Mouse (Mus musculus): Measurements from ENCODE around the gene Gm3676. TPM values are rescaled to one million over a fixed set of nuclear protein-coding genes. Genes with fewer than 3 reads are reported as not detected.
"Not testable (repeated sequence)": the region's sequence is repeated elsewhere in the genome, so short reads cannot be mapped to it uniquely, and the experiment has no call there.

Gene Gm3676
- total RNA-seq (2021) = not detected in 2 replicates
- long read RNA-seq, experiment 1 = 0 reads
- long read RNA-seq, experiment 2 = 0 reads

- not testable (repeated sequence) for DNase-seq
Measured at GRCm38 (mm10) chr14:41646387-41646786, at the start of gene Gm3676. TSS of gene Gm3676 (minus strand) at chr14:41646487.

- DNase-seq = not testable (repeated sequence)
Measured at GRCm38 (mm10) chr14:41648176-41648575, 1.9 kb upstream of the Gm3676 start.

DNA sequence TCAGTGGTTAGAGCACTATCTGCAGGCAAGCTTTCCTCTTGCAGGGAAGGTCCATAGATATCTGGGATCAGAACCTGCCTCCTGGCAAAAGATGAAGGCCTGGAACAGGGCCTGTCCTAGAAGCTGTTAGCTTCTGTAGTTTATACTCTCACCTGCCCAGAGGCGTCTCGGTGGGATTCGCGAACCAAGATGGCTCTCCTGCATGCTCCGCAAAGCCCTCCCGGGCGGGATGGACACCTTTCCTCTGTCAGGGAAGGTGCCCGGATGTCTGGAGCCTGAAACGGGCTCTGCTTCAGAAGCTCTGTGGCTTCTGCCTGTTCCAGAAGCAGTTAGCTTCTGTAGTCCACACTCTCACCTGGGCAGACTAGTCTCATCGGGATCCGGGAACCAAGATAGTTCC lies 16.1 kb downstream of the Gm3676 start:
- DNase-seq = not testable (repeated sequence)

DNA sequence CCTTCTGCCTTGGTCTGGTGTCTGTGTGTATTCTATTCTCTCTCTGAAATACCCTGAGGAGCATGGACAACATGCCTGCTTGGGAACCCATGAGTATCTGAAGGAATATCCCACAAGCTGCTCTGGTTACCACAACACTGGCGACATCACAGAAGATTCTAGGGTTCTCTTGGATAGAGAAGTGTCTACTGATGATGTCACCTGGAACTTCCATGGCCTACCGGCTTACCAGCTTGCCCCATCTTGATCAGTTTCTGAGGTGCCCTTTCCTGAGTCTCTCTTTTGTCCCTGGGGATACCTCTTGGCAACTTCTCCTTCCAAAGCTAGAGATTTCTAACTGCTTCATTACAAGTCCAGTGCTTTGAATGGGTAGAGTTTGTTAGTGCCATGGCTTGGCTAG lies 21.8 kb downstream of the Gm3676 start, which contains the start of gene Gm3072:
Gm3072 (minus strand) TSS at position 101 of the 400 bp plus-strand sequence.
- DNase-seq = not testable (repeated sequence)

DNA sequence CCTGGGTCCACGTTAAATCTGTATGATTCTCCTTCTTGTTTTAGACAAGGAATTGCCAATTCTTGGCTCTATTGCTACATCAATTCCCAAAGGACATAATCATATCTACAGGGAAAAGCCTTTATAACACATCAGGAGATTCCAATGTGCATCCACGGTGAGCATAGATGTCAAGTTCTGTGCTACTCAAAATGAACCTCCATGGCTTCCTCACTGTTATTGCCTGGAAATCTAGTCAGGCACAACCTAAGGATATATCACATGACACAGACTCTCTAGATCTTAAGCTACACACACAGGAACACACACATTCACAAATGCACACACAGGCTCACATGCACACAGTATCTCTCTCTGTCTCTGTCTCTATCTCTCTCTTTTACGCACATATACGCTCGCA lies 23.8 kb downstream of the Gm3676 start:
- not testable (repeated sequence) for DNase-seq

GRCm38 (mm10) chr14:41610690-41611089 lies 35.6 kb downstream of the Gm3676 start:
- not testable (repeated sequence) for DNase-seq

- not testable (repeated sequence) for DNase-seq
Measured at GRCm38 (mm10) chr14:41600935-41601334, 45.4 kb downstream of the Gm3676 start.

Other genes starting within 250 kb of the Gm3676 start
- not detected in 2 replicates for gene Gm6482, start 238.2 kb downstream of the Gm3676 start, total RNA-seq (2021)
- gene Gm7954, start 193.0 kb downstream of the Gm3676 start, total RNA-seq (2021) = not detected in 2 replicates
- gene Gm3486, start 157.0 kb downstream of the Gm3676 start, total RNA-seq (2021) = not detected in 2 replicates
- not detected in 2 replicates for gene Gm7970, start 90.9 kb downstream of the Gm3676 start, total RNA-seq (2021)
- not detected in 2 replicates for gene 1700049E17Rik2, start 73.3 kb downstream of the Gm3676 start, total RNA-seq (2021)
- not detected in 2 replicates for gene Gm3072, start 21.9 kb downstream of the Gm3676 start, total RNA-seq (2021)
- gene Gm8068, start 55.4 kb upstream of the Gm3676 start, total RNA-seq (2021) = not detected in 2 replicates
- not detected in 2 replicates for gene Gm7929, start 104.1 kb upstream of the Gm3676 start, total RNA-seq (2021)
- not detected in 2 replicates for gene Gm47189, start 126.0 kb upstream of the Gm3676 start, total RNA-seq (2021)